Mouse (Mus musculus) forebrain, embryonic 16.5 days (tissue): Measurements from ENCODE around the gene Htr7. TPM values are rescaled to one million over a fixed set of nuclear protein-coding genes. Genes with fewer than 3 reads are reported as not detected.

Source experiments
- ATAC-seq: fragments of 200-750 bp; cut with Nextera tagmentation; 2 replicates; pipeline ENCODE4 v1.8.0; 2017; ENCODE audit warnings: mild to moderate bottlenecking, moderate library complexity
- H3K27ac ChIP-seq: fragments of 300-500 bp; sonication (generic); 2 replicates; pipeline ENCODE4 v1.5.1; 2014; ENCODE audit warnings: low read length, control low read depth
- H3K27me3 ChIP-seq: fragments of 300-500 bp; sonication (generic); replicated peaks from 2 replicates; pipeline ENCODE4 v1.6.1; 2014; ENCODE audit warnings: low read length; ENCODE audit not compliant: control insufficient read depth, insufficient read depth
- H3K36me3 ChIP-seq: fragments of 300-500 bp; sonication (generic); 2 replicates; pipeline ENCODE4 v1.6.1; 2014; ENCODE audit not compliant: control insufficient read depth, insufficient read depth
- H3K4me1 ChIP-seq: fragments of 300-500 bp; sonication (generic); replicated peaks from 2 replicates; pipeline ENCODE4 v1.6.1; 2014; ENCODE audit warnings: low read length; ENCODE audit not compliant: control insufficient read depth, insufficient read depth
- H3K4me2 ChIP-seq: fragments of 300-500 bp; sonication (generic); 2 replicates; pipeline ENCODE4 v1.6.1; 2014; ENCODE audit warnings: mild to moderate bottlenecking, low read length, control low read depth
- H3K4me3 ChIP-seq: fragments of 300-500 bp; sonication (generic); replicated peaks from 2 replicates; pipeline ENCODE4 v1.5.1; 2014; ENCODE audit warnings: mild to moderate bottlenecking, low read length, control low read depth
- H3K9ac ChIP-seq: fragments of 300-500 bp; sonication (generic); replicated peaks from 2 replicates; pipeline ENCODE4 v1.6.1; 2014; ENCODE audit warnings: low read depth, low read length, control low read depth
- H3K9me3 ChIP-seq: fragments of 300-500 bp; sonication (generic); 2 replicates; pipeline ENCODE4 v1.6.1; 2016; ENCODE audit warnings: low read length; ENCODE audit not compliant: control insufficient read depth
- WGBS: fragments of 180-500 bp; shearing (Covaris S2); extraction: QIAGEN DNeasy Blood & Tissue Kit; methylation state at CpG from one replicate; pipeline ENCODE4 v1.1.7; 2014; 5-methylcytosine and 5-hydroxymethylcytosine counted together
- polyA plus RNA-seq: library from polyadenylated mRNA; unstranded; fragments of >200 nt; fragmentation: Nextera tagmentation; extraction: Ambion mirVana; gene quantifications from 2 replicates; pipeline ENCODE4 v1.2.1, GENCODE M21; 2015

Htr7 gene
- polyA plus RNA-seq, 1 experiment from 2014 or later, result 6.2 TPM

DNA sequence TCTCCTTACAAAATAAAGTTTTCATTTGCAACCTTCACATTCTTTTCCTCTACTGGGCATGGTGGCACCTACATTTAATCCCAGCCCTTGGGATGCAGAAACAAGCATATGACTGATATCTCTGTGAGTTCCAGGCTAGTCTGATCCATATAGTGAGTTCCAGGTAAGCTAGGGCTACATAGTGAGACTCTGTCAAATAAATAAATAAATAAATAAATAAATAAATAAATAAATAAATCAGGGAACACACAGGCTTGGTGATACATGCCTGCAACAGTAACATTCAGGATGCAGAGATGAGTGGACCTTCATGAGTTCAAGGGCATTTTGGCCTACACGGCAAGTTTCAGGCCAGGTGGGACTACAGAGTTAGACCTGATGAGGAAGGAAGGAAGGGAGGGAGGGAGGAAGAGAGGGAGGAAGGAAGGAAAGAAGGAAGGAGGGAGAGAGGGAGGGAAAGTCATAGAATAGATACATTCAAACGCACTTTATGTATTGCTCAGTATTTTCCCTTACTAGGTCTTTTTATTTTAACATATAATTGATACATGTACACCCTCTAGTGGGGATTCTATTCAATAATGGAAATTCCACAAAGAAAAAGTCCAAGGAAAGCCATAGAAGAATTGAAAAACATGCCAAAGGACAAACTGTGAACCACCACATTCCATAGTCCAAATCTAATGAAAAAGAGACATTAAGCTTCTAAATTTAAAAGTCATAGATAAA is 5.7 kb upstream of the Htr7 start:
- no peak overlapping the region for H3K4me3 ChIP-seq
- H3K27me3 ChIP-seq, result peaks cover 9% of the 10 kb centered on the region; the same call in 1 of the 2 replicates
- ATAC-seq, result peak; percentile 66
- no peaks in the 10 kb centered on the region for H3K36me3 ChIP-seq
- H3K27ac ChIP-seq, result no peak overlapping the region
- peaks cover 3% of the 10 kb centered on the region; the same call in 1 of the 2 replicates for H3K4me1 ChIP-seq
- WGBS, result 54% methylated on average over 2 of the region's 2 CpGs
- no peak overlapping the region for H3K4me2 ChIP-seq
- H3K9ac ChIP-seq, result no peak overlapping the region
- H3K9me3 ChIP-seq, result no peaks in the 10 kb centered on the region

DNA sequence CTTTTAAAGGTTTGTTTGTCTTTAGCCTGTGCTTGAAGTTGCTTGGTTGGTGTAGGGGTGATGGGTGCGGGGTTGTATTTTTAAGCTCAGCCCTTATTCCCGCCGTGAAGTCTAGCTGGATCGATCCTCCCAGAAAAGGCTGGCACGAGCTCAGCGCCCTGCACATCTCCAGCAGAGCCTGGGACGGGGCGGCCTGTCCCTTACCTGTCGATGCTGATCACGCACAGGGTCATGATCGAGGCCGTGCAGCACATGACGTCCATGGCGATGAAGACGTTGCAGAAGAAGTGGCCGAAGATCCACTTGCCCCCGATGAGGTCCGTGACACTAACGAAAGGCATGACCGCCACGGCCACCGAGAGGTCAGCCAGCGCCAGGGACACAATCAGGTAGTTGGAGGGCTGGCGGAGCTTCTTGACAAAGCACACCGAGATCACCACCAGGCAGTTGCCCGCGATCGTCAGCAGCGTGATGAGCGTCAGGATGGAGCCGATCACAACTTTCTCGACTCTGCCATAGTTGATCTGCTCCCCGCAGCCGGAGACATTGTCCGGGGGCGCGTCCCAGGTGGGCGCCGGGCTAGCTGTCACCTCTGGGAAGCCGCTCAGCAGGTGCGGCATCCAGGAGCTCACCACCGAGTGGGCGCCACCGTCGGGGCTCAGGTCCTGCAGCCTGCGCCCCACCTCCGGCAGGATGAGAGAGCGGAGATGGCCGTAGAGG is 645 bp downstream of the Htr7 start:
- no peak overlapping the region for H3K27ac ChIP-seq
- H3K36me3 ChIP-seq, result no peaks in the 10 kb centered on the region
- ATAC-seq, result 0 out of 2 replicates have a peak, but pooled peaks have one; percentile 9
- peak overlapping the region; percentile 65 for H3K4me3 ChIP-seq
- H3K4me2 ChIP-seq, result peak overlapping the region; percentile 89
- H3K27me3 ChIP-seq, result peaks cover 22% of the 10 kb centered on the region; the same call in 1 of the 2 replicates
- WGBS, result 10% methylated on average over 48 of the region's 49 CpGs
- peak overlapping the region; percentile 64 for H3K9ac ChIP-seq
- no peaks in the 10 kb centered on the region for H3K9me3 ChIP-seq
- H3K4me1 ChIP-seq, result peaks cover 12% of the 10 kb centered on the region

DNA sequence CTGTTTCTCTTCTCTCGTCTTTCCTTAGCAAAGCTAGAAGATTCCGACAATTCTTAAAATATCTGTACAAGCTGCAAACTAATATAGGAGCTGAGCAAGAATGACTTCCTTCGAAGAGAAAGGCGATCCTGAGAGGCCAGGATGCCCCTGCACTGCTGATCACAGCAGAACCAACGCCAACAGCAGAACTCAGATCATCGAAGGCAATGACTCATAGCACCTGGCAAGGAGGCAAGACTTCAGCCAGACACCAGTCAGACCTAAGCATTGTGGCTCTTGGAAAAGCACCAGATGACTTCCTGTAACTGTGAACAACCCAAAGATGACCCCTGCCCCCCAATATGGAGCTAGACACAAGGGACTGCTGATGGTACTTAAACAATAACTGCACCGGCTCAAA is 11.3 kb downstream of the Htr7 start:
- Histone ChIP-seq H3K4me3 (no peak overlapping the region), H3K9me3 (no peaks in the 10 kb centered on the region), H3K4me2 (no peak overlapping the region), H3K9ac (no peak overlapping the region), H3K27me3 (no peaks in the 10 kb centered on the region), H3K36me3 (no peaks in the 10 kb centered on the region), H3K27ac (no peak overlapping the region), H3K4me1 (no peaks in the 10 kb centered on the region)
- WGBS, result 86% methylated on average over 7 of the region's 7 CpGs
- no peak for ATAC-seq

DNA sequence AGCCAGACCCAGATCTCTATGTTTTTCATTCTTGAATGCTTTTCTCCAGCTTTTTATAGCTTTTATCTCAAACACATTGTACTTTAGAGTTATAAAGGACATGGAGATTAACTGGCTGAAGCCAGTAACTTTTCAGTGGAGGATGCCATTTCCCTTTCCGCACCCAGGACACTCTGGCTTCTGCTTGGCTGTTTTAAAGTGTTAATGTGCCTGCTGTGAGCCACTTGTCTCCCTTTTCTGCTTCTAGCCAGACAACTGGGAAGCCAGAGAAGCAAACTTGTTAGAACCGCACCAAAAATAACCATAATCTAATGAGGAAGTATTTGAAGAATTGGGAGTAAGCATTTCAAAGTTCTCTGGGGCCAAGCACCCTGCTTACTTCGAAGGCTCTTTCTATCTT is 42.5 kb downstream of the Htr7 start:
- no peak overlapping the region for H3K27ac ChIP-seq
- no peak overlapping the region for H3K4me2 ChIP-seq
- ATAC-seq, result no peak
- no peaks in the 10 kb centered on the region for H3K27me3 ChIP-seq
- H3K4me1 ChIP-seq, result no peaks in the 10 kb centered on the region
- no peak overlapping the region for H3K4me3 ChIP-seq
- WGBS, result 21% methylated on average over 3 of the region's 3 CpGs
- no peaks in the 10 kb centered on the region for H3K9me3 ChIP-seq
- no peaks in the 10 kb centered on the region for H3K36me3 ChIP-seq
- no peak overlapping the region for H3K9ac ChIP-seq

DNA sequence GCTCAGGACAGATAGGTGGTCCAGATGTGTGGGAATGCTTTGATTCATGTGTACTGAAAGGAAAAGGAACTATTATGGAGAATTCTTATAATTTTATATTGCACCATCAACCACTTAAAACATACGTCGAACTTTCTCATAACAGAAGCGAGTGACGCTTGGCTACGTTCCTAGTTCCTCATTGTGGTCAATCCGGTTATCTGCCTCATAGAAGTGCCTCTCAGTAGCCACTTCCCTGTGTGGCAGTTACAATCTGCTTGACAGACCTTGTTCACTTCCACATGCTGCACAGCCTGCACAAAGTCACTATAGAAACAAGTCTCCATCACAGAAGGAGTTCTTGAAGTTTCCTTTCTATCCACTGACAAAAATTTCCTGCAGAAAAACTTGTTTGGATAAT is 51.0 kb downstream of the Htr7 start:
- no peak overlapping the region for H3K9ac ChIP-seq
- H3K27ac ChIP-seq, result no peak overlapping the region
- WGBS, result 74% methylated on average over 6 of the region's 6 CpGs
- H3K27me3 ChIP-seq, result no peaks in the 10 kb centered on the region
- no peak overlapping the region for H3K4me2 ChIP-seq
- no peaks in the 10 kb centered on the region for H3K36me3 ChIP-seq
- H3K4me1 ChIP-seq, result peaks cover 13% of the 10 kb centered on the region
- no peak for ATAC-seq
- no peaks in the 10 kb centered on the region for H3K9me3 ChIP-seq
- no peak overlapping the region for H3K4me3 ChIP-seq

DNA sequence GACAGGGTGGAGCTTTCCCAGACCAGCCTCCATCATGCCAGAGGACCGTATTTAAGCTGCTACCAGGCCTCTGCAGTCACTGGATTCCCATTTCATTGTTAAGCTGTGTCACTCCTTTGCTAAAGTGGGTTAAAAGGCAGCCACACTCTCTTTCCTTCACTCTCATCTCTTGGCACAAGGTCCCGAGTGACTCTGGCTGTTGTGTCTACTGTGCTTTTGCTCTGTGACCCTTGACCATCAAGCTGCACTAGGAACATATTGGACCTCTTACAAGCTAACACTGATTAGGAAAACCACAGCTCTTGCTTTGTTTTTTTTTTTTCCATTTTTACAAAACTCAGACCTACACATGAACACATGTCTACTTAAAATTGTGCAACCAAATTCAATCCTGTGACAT is 52.3 kb downstream of the Htr7 start:
- H3K27me3 ChIP-seq, result no peaks in the 10 kb centered on the region
- WGBS, result 70% methylated on average over 2 of the region's 2 CpGs

DNA sequence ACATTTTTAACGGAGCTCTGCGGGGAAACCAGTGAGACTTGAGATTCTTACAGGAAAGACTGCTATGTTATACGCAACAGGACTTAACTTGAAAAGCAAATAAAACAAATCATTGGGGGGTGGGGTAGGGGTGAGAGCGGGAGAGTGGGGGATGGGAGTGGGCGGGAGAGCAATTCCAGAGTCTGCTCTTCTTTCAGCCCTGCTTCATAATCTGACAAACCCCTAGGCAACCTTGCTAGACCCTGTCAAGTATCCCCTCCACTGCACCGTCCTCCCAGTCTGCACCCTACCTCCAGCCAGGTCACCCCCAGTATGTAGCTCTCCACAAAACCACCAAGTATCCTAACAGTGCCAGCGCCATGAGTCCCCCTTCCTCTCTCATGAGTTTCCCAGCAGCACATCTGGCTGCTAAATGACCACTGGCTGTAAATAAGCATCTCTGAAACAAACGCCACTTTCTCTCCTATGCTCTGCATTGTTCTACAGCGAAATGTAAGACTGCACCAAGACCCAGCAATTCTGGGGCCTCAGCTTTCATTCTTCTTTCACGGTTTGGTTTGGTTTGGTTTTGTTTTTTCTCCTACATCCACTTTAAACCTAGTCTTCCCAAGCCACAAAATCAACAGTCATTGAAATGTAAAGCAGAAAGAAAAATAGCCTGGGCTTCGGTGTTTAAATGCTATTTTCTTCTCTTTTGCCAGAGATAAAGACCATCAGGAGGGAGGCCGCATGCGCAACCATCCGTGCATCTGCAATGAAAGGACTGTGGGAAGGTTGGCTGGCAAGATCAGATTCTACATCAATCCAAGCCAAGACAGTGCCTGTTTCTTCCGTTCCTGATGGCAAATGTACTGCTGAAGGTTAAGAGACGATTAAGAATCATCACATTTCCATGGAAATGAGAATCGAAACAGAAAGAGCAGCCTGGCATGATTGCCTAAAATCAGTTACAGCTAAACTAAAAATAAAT is 54.5 kb downstream of the Htr7 start:
- Histone ChIP-seq H3K9me3 (no peaks in the 10 kb centered on the region), H3K27me3 (no peaks in the 10 kb centered on the region), H3K27ac (peak overlapping the region; percentile 41), H3K4me2 (peak overlapping the region; percentile 1; the same call in 1 of the 2 replicates), H3K36me3 (no peaks in the 10 kb centered on the region), H3K9ac (no peak overlapping the region), H3K4me1 (peaks cover 20% of the 10 kb centered on the region), H3K4me3 (no peak overlapping the region)
- ATAC-seq, result no peak
- 46% methylated on average over 17 of the region's 17 CpGs for WGBS

More for the DNA sequence above, 52.3 kb downstream of the Htr7 start:
- peaks cover 20% of the 10 kb centered on the region for H3K4me1 ChIP-seq
- H3K9me3 ChIP-seq, result no peaks in the 10 kb centered on the region
- H3K4me3 ChIP-seq, result no peak overlapping the region
- H3K36me3 ChIP-seq, result no peaks in the 10 kb centered on the region
- H3K9ac ChIP-seq, result no peak overlapping the region
- no peak overlapping the region for H3K27ac ChIP-seq
- H3K4me2 ChIP-seq, result no peak overlapping the region
- ATAC-seq, result no peak

DNA sequence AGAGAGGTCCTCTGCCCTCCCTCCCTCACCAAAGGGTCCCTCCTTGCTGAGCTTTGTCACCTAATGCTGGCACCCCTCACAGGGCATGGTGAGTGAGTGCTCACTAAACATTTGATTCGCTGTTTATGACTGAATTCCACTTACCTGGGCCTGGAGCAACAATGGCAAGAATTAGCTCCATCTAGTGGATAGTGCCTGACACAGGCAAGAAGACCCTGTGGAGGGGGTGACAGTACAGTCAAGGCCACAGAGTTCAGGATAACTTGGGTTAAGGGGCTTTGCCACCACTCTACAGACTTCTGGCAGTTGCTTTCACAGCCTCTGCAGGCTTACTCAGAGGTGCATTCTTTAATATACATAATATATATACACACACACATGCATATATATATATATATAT is 55.8 kb downstream of the Htr7 start:
- Histone ChIP-seq H3K36me3 (no peaks in the 10 kb centered on the region), H3K4me2 (no peak overlapping the region), H3K27ac (0 out of 2 replicates have a peak overlapping the region, but pooled peaks have one; percentile 9), H3K9me3 (no peaks in the 10 kb centered on the region), H3K27me3 (no peaks in the 10 kb centered on the region), H3K4me1 (peaks cover 20% of the 10 kb centered on the region), H3K4me3 (no peak overlapping the region), H3K9ac (no peak overlapping the region)
- 50% methylated on average over 1 of the region's 1 CpGs for WGBS
- peak; percentile 54 for ATAC-seq

DNA sequence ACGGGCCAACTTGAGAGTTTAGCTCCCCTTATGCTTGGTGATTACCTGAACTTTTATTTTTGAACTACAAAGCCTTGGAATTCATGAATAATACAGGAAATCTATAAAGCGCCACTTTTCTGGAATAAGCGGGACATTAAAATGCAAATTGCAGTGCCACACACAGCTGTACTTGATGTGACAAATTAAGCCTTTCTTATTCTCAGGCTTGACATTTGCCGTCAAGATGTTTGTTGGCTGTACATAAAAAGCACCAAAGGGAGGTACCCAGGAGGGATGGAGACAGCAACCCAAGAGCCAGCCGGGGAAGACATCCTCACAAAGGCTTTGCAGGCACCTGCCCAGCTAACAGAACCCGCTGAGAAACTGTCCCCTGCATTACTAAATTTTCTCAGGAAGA is 56.4 kb downstream of the Htr7 start:
- 0 out of 2 replicates have a peak overlapping the region, but pooled peaks have one; percentile 9 for H3K27ac ChIP-seq
- no peak overlapping the region for H3K4me3 ChIP-seq
- no peaks in the 10 kb centered on the region for H3K27me3 ChIP-seq
- no peak overlapping the region for H3K4me2 ChIP-seq
- peak; percentile 86 for ATAC-seq
- peaks cover 20% of the 10 kb centered on the region for H3K4me1 ChIP-seq
- 22% methylated on average over 6 of the region's 6 CpGs for WGBS
- H3K36me3 ChIP-seq, result no peaks in the 10 kb centered on the region
- no peak overlapping the region for H3K9ac ChIP-seq
- no peaks in the 10 kb centered on the region for H3K9me3 ChIP-seq
